Mouse (Mus musculus): Measurements from ENCODE around the gene Icos. TPM values are rescaled to one million over a fixed set of nuclear protein-coding genes. Genes with fewer than 3 reads are reported as not detected.

Gene Icos
- polyA plus RNA-seq, 1 experiment from 2014 or later: 0.48 TPM

DNA sequence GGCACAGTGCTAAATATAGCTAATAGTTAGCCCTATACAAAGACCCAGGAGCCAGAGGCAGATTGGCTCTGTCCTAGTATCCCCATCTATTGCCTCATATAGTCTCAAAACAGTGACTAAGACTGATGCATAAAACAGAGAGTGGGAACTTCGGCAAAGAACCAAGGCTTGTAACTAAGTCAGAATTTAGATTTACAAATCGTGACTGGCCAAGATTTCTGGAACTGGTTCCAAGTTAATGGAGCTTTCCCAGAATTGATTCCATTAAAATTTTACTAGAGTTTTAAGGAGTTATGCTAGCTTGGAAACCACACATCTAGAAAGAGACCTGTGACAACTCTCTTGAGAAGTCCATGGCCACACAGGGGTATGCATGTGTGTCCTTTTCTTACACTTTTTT is 65.1 kb downstream of the Icos start:
- H3K27me3 ChIP-seq: no peaks in the 10 kb centered on the region
- H3K4me3 ChIP-seq: no peak overlapping the region
- H3K36me3 ChIP-seq: no peaks in the 10 kb centered on the region
- ATAC-seq (replicated peaks; ENCODE audit: insufficient number of reproducible peaks, insufficient read depth, low FRiP score, low read depth): no peak
- H3K4me1 ChIP-seq (replicated peaks): no peaks in the 10 kb centered on the region
- H3K27ac ChIP-seq: no peak overlapping the region
- no peak overlapping the region for H3K4me2 ChIP-seq
- 69% methylated on average over 2 of the region's 2 CpGs for WGBS
- H3K9me3 ChIP-seq (replicated peaks): no peaks in the 10 kb centered on the region
- no peak overlapping the region for H3K9ac ChIP-seq

DNA sequence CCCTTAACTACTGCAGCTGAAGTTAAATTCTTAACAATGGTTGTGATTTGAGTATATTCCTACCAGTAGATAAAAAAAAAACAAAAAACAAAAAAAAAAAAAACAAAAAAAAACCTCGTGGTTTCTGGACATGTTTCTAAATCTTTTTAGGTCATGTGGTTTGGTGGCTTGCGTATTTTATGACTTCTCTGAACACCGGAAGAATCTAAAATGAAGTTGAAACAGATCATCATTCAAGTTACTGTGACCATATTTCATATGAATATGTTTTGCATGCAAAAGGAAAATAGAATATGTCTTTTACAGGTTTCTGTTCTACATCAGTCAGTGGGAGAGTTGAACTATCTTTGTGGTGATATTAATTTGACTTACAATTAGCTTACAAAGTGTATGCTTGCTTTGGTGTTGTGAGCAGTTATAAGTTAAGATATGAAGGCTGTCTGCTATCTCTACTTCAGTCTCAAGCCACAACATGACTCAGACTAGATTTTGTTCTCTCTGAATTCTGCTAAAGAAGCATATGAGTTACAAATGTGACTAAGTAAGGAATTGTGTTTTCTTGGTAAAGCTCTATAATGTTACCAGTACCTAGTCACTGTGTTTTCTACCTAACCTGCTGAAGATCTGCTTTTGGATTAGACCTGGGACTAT is 68.5 kb downstream of the Icos start:
- no peaks in the 10 kb centered on the region for H3K4me1 ChIP-seq (replicated peaks)
- no peaks in the 10 kb centered on the region for H3K9me3 ChIP-seq (replicated peaks)
- H3K27ac ChIP-seq: no peak overlapping the region
- H3K27me3 ChIP-seq: no peaks in the 10 kb centered on the region
- ATAC-seq (replicated peaks; ENCODE audit: insufficient number of reproducible peaks, insufficient read depth, low FRiP score, low read depth): no peak
- no peaks in the 10 kb centered on the region for H3K36me3 ChIP-seq
- no peak overlapping the region for H3K4me2 ChIP-seq
- H3K4me3 ChIP-seq: no peak overlapping the region
- WGBS: 77% methylated on average over 3 of the region's 3 CpGs
- no peak overlapping the region for H3K9ac ChIP-seq

DNA sequence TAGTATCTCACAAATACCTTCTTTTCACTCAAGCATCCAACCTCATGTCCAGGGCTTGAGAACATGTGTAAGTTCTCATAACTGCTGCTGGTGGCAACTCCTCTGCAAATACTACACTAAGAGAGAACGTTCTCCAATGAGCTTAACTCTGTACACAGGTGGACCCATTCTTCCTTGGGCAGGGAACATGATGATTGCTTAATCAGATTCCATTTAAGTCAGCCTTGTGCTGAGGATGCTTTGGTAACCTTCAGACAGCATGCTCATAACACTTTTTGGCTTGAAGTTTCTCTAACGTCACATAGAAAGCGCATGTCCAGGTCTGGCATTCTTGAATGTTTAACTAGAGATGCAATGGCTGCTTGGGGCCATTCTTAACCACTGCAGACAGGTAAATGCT is 69.6 kb downstream of the Icos start:
- no peaks in the 10 kb centered on the region for H3K36me3 ChIP-seq
- no peak overlapping the region for H3K9ac ChIP-seq
- no peak overlapping the region for H3K4me2 ChIP-seq
- H3K4me1 ChIP-seq (replicated peaks): no peaks in the 10 kb centered on the region
- no peak overlapping the region for H3K4me3 ChIP-seq
- no peaks in the 10 kb centered on the region for H3K27me3 ChIP-seq
- H3K27ac ChIP-seq: no peak overlapping the region
- no peak for ATAC-seq (replicated peaks; ENCODE audit: insufficient number of reproducible peaks, insufficient read depth, low FRiP score, low read depth)
- no peaks in the 10 kb centered on the region for H3K9me3 ChIP-seq (replicated peaks)
- WGBS: 78% methylated on average over 3 of the region's 3 CpGs

Other genes starting within 250 kb of the Icos start
- gene Ctla4, start 90.9 kb upstream of the Icos start, polyA plus RNA-seq (2015; fragmentation: Nextera tagmentation; extraction: Ambion mirVana): 0.20 and 3.1 TPM in 2 replicates